Mouse (Mus musculus) CH12.LX (cell line): Measurements from ENCODE around the gene Akr1b8. TPM values are rescaled to one million over a fixed set of nuclear protein-coding genes. Genes with fewer than 3 reads are reported as not detected.
"Not testable (repeated sequence)": the region's sequence is repeated elsewhere in the genome, so short reads cannot be mapped to it uniquely, and the experiment has no call there.

Experiments used
- DNase-seq: peaks from one replicate; pipeline ENCODE4 v3.0.0-alpha.2; 2013; ENCODE audit errors: extremely low read depth
- H3K27ac ChIP-seq: 2 replicates; pipeline ENCODE4 v1.5.1; 2012; ENCODE audit warnings: low read depth, mild to moderate bottlenecking, control low read depth, moderate library complexity; ENCODE audit not compliant: insufficient read depth
- H3K27me3 ChIP-seq: replicated peaks from 2 replicates; pipeline ENCODE3; 2012; ENCODE audit warnings: inconsistent platforms
- H3K36me3 ChIP-seq, 2 experiments: replicated peaks in 1 of 2; 2 replicates each; pipeline versions ENCODE3 to v1.6.1; 2012; ENCODE audit warnings: inconsistent platforms in 1 of 2, low read length in 1 of 2, mild to moderate bottlenecking in 1 of 2, mixed read lengths in 1 of 2, moderate library complexity in 1 of 2; ENCODE audit not compliant: control insufficient read depth in 1 of 2, insufficient read depth in 1 of 2
- H3K4me1 ChIP-seq, 2 experiments: 2 replicates each; pipeline ENCODE4 v1.6.1; 2012; ENCODE audit warnings: inconsistent platforms in 1 of 2, moderate library complexity in 1 of 2; ENCODE audit not compliant: insufficient read depth in 2 of 2, control insufficient read depth in 1 of 2
- H3K4me2 ChIP-seq: 2 replicates; pipeline ENCODE4 v1.6.1; 2012; ENCODE audit warnings: low read depth, mild to moderate bottlenecking, control low read depth; ENCODE audit not compliant: poor library complexity, insufficient read depth, severe bottlenecking
- H3K4me3 ChIP-seq, 3 experiments: fragments of 150-350 bp in 1 of 3; sonication (generic) in 1 of 3; replicated peaks in 1 of 3; 2 replicates each; pipeline versions ENCODE3 to v1.5.1; 2011 to 2012; ENCODE audit warnings: low read depth in 2 of 3, low read length in 2 of 3, mild to moderate bottlenecking in 2 of 3, moderate library complexity in 2 of 3, control low read depth in 1 of 3, improper control_type of control experiment in 1 of 3, inconsistent platforms in 1 of 3, mixed read lengths in 1 of 3; ENCODE audit not compliant: poor library complexity in 1 of 3
- H3K79me2 ChIP-seq: replicated peaks from 2 replicates; pipeline ENCODE4 v1.6.1; 2012; ENCODE audit warnings: mild to moderate bottlenecking, moderate library complexity; ENCODE audit not compliant: control insufficient read depth, poor library complexity, insufficient read depth, severe bottlenecking; ENCODE audit errors: extremely low read depth
- H3K9ac ChIP-seq: 2 replicates; pipeline ENCODE4 v1.6.1; 2012; ENCODE audit warnings: low read depth, mild to moderate bottlenecking, control low read depth, moderate library complexity; ENCODE audit not compliant: insufficient read depth
- H3K9me3 ChIP-seq: replicated peaks from 2 replicates; pipeline ENCODE3; 2012; ENCODE audit warnings: low read length, inconsistent platforms, mixed read lengths
- BHLHE40 ChIP-seq: IDR thresholded peaks from 2 replicates; pipeline ENCODE4 v1.6.1; 2011; ENCODE audit warnings: mild to moderate bottlenecking, low read depth, low read length, improper control_type of control experiment
- CHD1 ChIP-seq: IDR thresholded peaks from 2 replicates; pipeline ENCODE4 v1.6.1; 2012; ENCODE audit warnings: low read depth, low read length, improper control_type of control experiment, inconsistent platforms
- CHD2 ChIP-seq: IDR thresholded peaks from 2 replicates; pipeline ENCODE4 v1.6.1; 2011; ENCODE audit warnings: low read length, improper control_type of control experiment
- CTCF ChIP-seq, 2 experiments: IDR thresholded peaks in 1 of 2; conservative IDR thresholded peaks in 1 of 2; 2 replicates each; pipeline ENCODE4 v1.5.1; 2011 to 2012; ENCODE audit warnings: low read depth in 2 of 2, low read length in 2 of 2, improper control_type of control experiment in 1 of 2, inconsistent platforms in 1 of 2, mild to moderate bottlenecking in 1 of 2, moderate library complexity in 1 of 2
- E2F4 ChIP-seq: IDR thresholded peaks from 2 replicates; pipeline ENCODE4 v1.6.1; 2011; ENCODE audit warnings: low read depth, low read length, improper control_type of control experiment; ENCODE audit not compliant: insufficient replicate concordance
- EP300 ChIP-seq: IDR thresholded peaks from 2 replicates; pipeline ENCODE4 v1.6.1; 2011; ENCODE audit warnings: low read length, improper control_type of control experiment
- HCFC1 ChIP-seq: IDR thresholded peaks from 2 replicates; pipeline ENCODE4 v1.6.1; 2012; ENCODE audit warnings: low read depth, mild to moderate bottlenecking, inconsistent platforms, low read length, improper control_type of control experiment
- JUND ChIP-seq: conservative IDR thresholded peaks from 2 replicates; pipeline ENCODE4 v1.6.1; 2011; ENCODE audit warnings: low read depth, low read length, improper control_type of control experiment
- KAT2A ChIP-seq: IDR thresholded peaks from 2 replicates; pipeline ENCODE4 v1.6.1; 2012; ENCODE audit warnings: low read length, improper control_type of control experiment, inconsistent platforms; ENCODE audit not compliant: insufficient replicate concordance
- MAFK ChIP-seq: IDR thresholded peaks from 2 replicates; pipeline ENCODE4 v1.6.1; 2011; ENCODE audit warnings: low read length, improper control_type of control experiment; ENCODE audit not compliant: insufficient replicate concordance
- MAX ChIP-seq: IDR thresholded peaks from 2 replicates; pipeline ENCODE4 v1.6.1; 2011; ENCODE audit warnings: low read length, improper control_type of control experiment
- MAZ ChIP-seq: IDR thresholded peaks from 2 replicates; pipeline ENCODE4 v1.6.1; 2012; ENCODE audit warnings: low read depth, mild to moderate bottlenecking, inconsistent platforms, low read length, improper control_type of control experiment, moderate library complexity
- MXI1 ChIP-seq: IDR thresholded peaks from 2 replicates; pipeline ENCODE4 v1.6.1; 2011; ENCODE audit warnings: mild to moderate bottlenecking, low read depth, low read length, improper control_type of control experiment
- MYC ChIP-seq: IDR thresholded peaks from 2 replicates; pipeline ENCODE4 v1.6.1; 2011; ENCODE audit warnings: low read depth, mild to moderate bottlenecking, improper control_type of control experiment, low read length
- NRF1 ChIP-seq: IDR thresholded peaks from 2 replicates; pipeline ENCODE4 v1.6.1; 2014; ENCODE audit warnings: low read depth, mild to moderate bottlenecking, inconsistent platforms, low read length, improper control_type of control experiment, moderate library complexity
- PAX5 ChIP-seq: IDR thresholded peaks from 2 replicates; pipeline ENCODE4 v1.6.1; 2012; ENCODE audit warnings: low read length, inconsistent platforms, mixed read lengths
- POLR2A ChIP-seq: IDR thresholded peaks from 2 replicates; pipeline ENCODE4 v1.6.1; 2011; ENCODE audit warnings: low read depth, mild to moderate bottlenecking, improper control_type of control experiment, low read length
- POLR2AphosphoS2 ChIP-seq: IDR thresholded peaks from 2 replicates; pipeline ENCODE4 v1.6.1; 2011; ENCODE audit warnings: low read depth, low read length, improper control_type of control experiment
- RCOR1 ChIP-seq: conservative IDR thresholded peaks from 2 replicates; pipeline ENCODE4 v1.6.1; 2012; ENCODE audit warnings: low read depth, mild to moderate bottlenecking, inconsistent platforms, low read length, improper control_type of control experiment
- SIN3A ChIP-seq: IDR thresholded peaks from 2 replicates; pipeline ENCODE4 v1.6.1; 2012; ENCODE audit warnings: low read length, improper control_type of control experiment, inconsistent platforms
- SMC3 ChIP-seq: IDR thresholded peaks from 2 replicates; pipeline ENCODE4 v1.6.1; 2011; ENCODE audit warnings: low read depth, low read length, improper control_type of control experiment
- TBP ChIP-seq: conservative IDR thresholded peaks from 2 replicates; pipeline ENCODE4 v1.6.1; 2011; ENCODE audit warnings: low read depth, low read length, improper control_type of control experiment
- TCF12 ChIP-seq: IDR thresholded peaks from 2 replicates; pipeline ENCODE4 v1.6.1; 2014; ENCODE audit warnings: low read depth, mild to moderate bottlenecking, inconsistent platforms, low read length, improper control_type of control experiment
- USF1 ChIP-seq: IDR thresholded peaks from 2 replicates; pipeline ENCODE4 v1.6.1; 2014; ENCODE audit warnings: low read depth, mild to moderate bottlenecking, inconsistent platforms, low read length, improper control_type of control experiment
- USF2 ChIP-seq: conservative IDR thresholded peaks from 2 replicates; pipeline ENCODE4 v1.6.1; 2011; ENCODE audit warnings: low read depth, low read length, improper control_type of control experiment
- ZNF384 ChIP-seq: IDR thresholded peaks from 2 replicates; pipeline ENCODE4 v1.6.1; 2012; ENCODE audit warnings: low read depth, low read length, improper control_type of control experiment, inconsistent platforms
- dilution Hi-C: fragments of 300-500 bp; cut with MboI; formaldehyde crosslinking; loops from 2 replicates; pipeline ENCODE4 v1.14.3; 2020; ENCODE audit warnings: low sequenced_read_pairs; ENCODE audit not compliant: extremely low pct_unique_long_range_greater_than_20kb, extremely low pct_ligation_motif_present
- in situ Hi-C: fragments of 300-500 bp; cut with MboI; formaldehyde crosslinking; loops from 3 replicates; pipeline ENCODE4 v1.14.3; 2019; ENCODE audit warnings: low sequenced_read_pairs, low pct_ligation_motif_present, low pct_unique_long_range_greater_than_20kb, mixed read lengths
- polyA plus RNA-seq: library from polyadenylated mRNA; unstranded; fragments of >175 nt; gene quantifications from 2 replicates; pipeline ENCODE4 v1.2.1, GENCODE M21; 2012; ENCODE audit warnings: low read depth; ENCODE audit not compliant: insufficient read length
- total RNA-seq, 2 experiments: library from RNA; depleted of rRNA; stranded (reverse); fragments of 300-350 nt in 1 of 2; fragments of >200 nt in 1 of 2; gene quantifications; 2 replicates each; pipeline ENCODE4 v1.2.3; 2012 to 2014

Gene Akr1b8
- total and polyA plus RNA-seq, 3 experiments = 0.21 TPM; not detected in 2

DNA sequence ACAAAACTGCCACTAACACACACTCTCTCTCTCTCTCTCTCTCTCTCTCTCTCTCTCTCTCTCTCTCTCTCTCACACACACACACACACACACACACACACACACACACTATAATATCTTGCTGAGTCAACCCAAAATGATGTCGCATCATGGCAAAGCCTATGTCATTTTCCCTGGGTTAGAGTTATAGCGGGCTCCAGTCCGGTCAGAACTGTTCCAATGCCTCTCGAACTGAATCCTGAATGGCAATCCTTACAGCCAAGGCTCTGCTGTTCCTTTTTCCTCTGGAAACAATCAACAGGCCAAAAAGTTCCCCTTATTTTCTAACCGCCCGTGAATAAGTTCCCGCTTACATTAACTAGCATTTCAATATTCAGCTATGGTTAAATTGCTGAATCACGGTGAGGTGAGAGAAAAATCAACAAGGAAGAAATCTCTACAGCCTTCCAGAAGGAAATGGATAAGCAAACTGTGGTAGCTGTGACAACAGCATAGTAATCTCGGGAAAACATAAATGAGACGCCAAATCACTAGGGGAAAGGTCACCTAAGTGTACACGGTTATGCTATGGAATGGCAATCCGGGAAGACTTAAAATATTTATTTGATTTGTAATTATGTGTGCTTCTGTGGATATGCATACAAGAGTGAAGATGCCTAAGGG lies 3.8 kb upstream of the Akr1b8 start:
- Histone ChIP-seq H3K9ac (no peak overlapping the region), H3K27me3 (no peaks in the 10 kb centered on the region), H3K27ac (no peak overlapping the region)

GRCm38 (mm10) chr6:34351481-34351880 lies 2.4 kb upstream of the Akr1b8 start:
- H3K9me3 ChIP-seq, H3K27me3 ChIP-seq, H3K27ac ChIP-seq, dilution Hi-C loops, H3K4me3 ChIP-seq, H3K79me2 ChIP-seq, H3K36me3 ChIP-seq, H3K9ac ChIP-seq, H3K4me2 ChIP-seq, DNase-seq: not testable (repeated sequence)
- peaks cover 0 to 13% of the 10 kb centered on the region in 2 experiments; a peak in 1 of 4 replicates for H3K4me1 ChIP-seq
- in situ Hi-C loops = loop anchor here (10.0 kb wide), 1 partner anchor 103 kb away; no protein-coding TSS in a partner anchor

More for the DNA sequence above, 3.8 kb upstream of the Akr1b8 start:
- dilution Hi-C loops = no loop called here
- no peak for TF ChIP-seq USF2
- TF ChIP-seq EP300 = no peak
- TF ChIP-seq MAX = no peak
- TF ChIP-seq BHLHE40 = no peak
- no peak for TF ChIP-seq SIN3A
- no peak for TF ChIP-seq MXI1
- no peak for TF ChIP-seq ZNF384
- no peak for TF ChIP-seq CHD2
- no peak for TF ChIP-seq E2F4
- TF ChIP-seq JUND = no peak
- no peak for TF ChIP-seq RCOR1
- TF ChIP-seq POLR2AphosphoS2 = no peak
- no peak for TF ChIP-seq TCF12
- no peak for TF ChIP-seq MAFK
- Histone ChIP-seq H3K4me3 (no peak overlapping the region), H3K4me2 (no peak overlapping the region), H3K79me2 (no peaks in the 10 kb centered on the region), H3K36me3 (no peaks in the 10 kb centered on the region), H3K4me1 (peaks cover 0 to 24% of the 10 kb centered on the region in 2 experiments; a peak in 2 of 4 replicates), H3K9me3 (no peaks in the 10 kb centered on the region)
- in situ Hi-C loops = loop anchor here (10.0 kb wide), 1 partner anchor 105 kb away; no protein-coding TSS in a partner anchor
- DNase-seq = no peak

- H3K36me3 ChIP-seq = no peaks in the 10 kb centered on the region
- in situ Hi-C loops (loop anchor here (10.0 kb wide), 1 partner anchor 102 kb away; no protein-coding TSS in a partner anchor), dilution Hi-C loops (no loop called here)
- H3K9ac ChIP-seq = no peak overlapping the region
- TF ChIP-seq USF1 = no peak
- TF ChIP-seq CTCF (conservative IDR thresholded peaks at IDR 0.05 in 1 of 2, IDR thresholded peaks at IDR 0.05 in 1 of 2; ENCODE audit: low read depth in 2 of 2, low read length in 2 of 2) = no peak
- TF ChIP-seq TBP = no peak
- no peak for TF ChIP-seq MAZ
- TF ChIP-seq NRF1 = no peak
- no peak for TF ChIP-seq MYC
- no peak for TF ChIP-seq ZNF384
- no peak for TF ChIP-seq TCF12
- no peak for TF ChIP-seq POLR2A
- TF ChIP-seq CHD1 = no peak
- TF ChIP-seq MAFK = no peak
- TF ChIP-seq JUND = no peak
- no peak for TF ChIP-seq PAX5
- TF ChIP-seq MAX = no peak
- TF ChIP-seq KAT2A = no peak
- no peak for TF ChIP-seq EP300
- no peak for TF ChIP-seq HCFC1
- TF ChIP-seq SMC3 = no peak
- TF ChIP-seq MXI1 = no peak
- H3K9me3 ChIP-seq = no peaks in the 10 kb centered on the region
- peaks cover 0 to 12% of the 10 kb centered on the region in 2 experiments; a peak in 1 of 4 replicates for H3K4me1 ChIP-seq
- no peak for DNase-seq
- H3K27ac ChIP-seq = no peak overlapping the region
- H3K4me2 ChIP-seq = no peak overlapping the region
- H3K4me3 ChIP-seq = no peak overlapping the region
- H3K79me2 ChIP-seq = no peaks in the 10 kb centered on the region
- H3K27me3 ChIP-seq = no peaks in the 10 kb centered on the region
Observed at GRCm38 (mm10) chr6:34352401-34352800, 1.5 kb upstream of the Akr1b8 start.
